Mouse (Mus musculus) hindbrain, embryonic 14.5 days (tissue): ENCODE measurements around the gene Afap1l2. TPM values are rescaled to one million over a fixed set of nuclear protein-coding genes. Genes with fewer than 3 reads are reported as not detected.

Experiments
- ATAC-seq: fragments of 200-750 bp; cut with Nextera tagmentation; 2 replicates; pipeline ENCODE4 v1.8.0; 2017; ENCODE audit warnings: moderate number of reproducible peaks, mild to moderate bottlenecking, moderate TSS enrichment, moderate library complexity; ENCODE audit not compliant: low FRiP score
- DNase-seq: peaks from one replicate; pipeline ENCODE4 v3.0.0-alpha.2; 2015; ENCODE audit warnings: low spot score
- H3K27ac ChIP-seq: fragments of 300-500 bp; sonication (generic); 2 replicates; pipeline ENCODE4 v1.5.1; 2014; ENCODE audit warnings: mild to moderate bottlenecking, moderate library complexity
- H3K27me3 ChIP-seq: fragments of 300-500 bp; sonication (generic); 2 replicates; pipeline ENCODE4 v1.6.1; 2014; ENCODE audit warnings: mild to moderate bottlenecking, low read length, mixed read lengths; ENCODE audit not compliant: control insufficient read depth, insufficient read depth
- H3K36me3 ChIP-seq: fragments of 300-500 bp; sonication (generic); replicated peaks from 2 replicates; pipeline ENCODE4 v1.6.1; 2014; ENCODE audit not compliant: control insufficient read depth, insufficient read depth
- H3K4me1 ChIP-seq: fragments of 300-500 bp; sonication (generic); replicated peaks from 2 replicates; pipeline ENCODE4 v1.6.1; 2014; ENCODE audit warnings: antibody characterized with exemption, low read length, mixed read lengths; ENCODE audit not compliant: control insufficient read depth, insufficient read depth
- H3K4me2 ChIP-seq: fragments of 300-500 bp; sonication (generic); replicated peaks from 2 replicates; pipeline ENCODE4 v1.6.1; 2014; ENCODE audit warnings: mild to moderate bottlenecking, moderate library complexity
- H3K4me3 ChIP-seq: fragments of 300-500 bp; sonication (generic); replicated peaks from 2 replicates; pipeline ENCODE4 v1.5.1; 2014; ENCODE audit warnings: mild to moderate bottlenecking, low read length
- H3K9ac ChIP-seq: fragments of 300-500 bp; sonication (generic); 2 replicates; pipeline ENCODE4 v1.6.1; 2014
- H3K9me3 ChIP-seq: fragments of 300-500 bp; sonication (generic); 2 replicates; pipeline ENCODE4 v1.6.1; 2016; ENCODE audit warnings: low read length; ENCODE audit not compliant: control insufficient read depth
- WGBS: fragments of 180-500 bp; shearing (Covaris S2); extraction: QIAGEN DNeasy Blood & Tissue Kit; methylation state at CpG from one replicate; pipeline ENCODE4 v1.1.7; 2014; 5-methylcytosine and 5-hydroxymethylcytosine counted together
- polyA plus RNA-seq: library from polyadenylated mRNA; unstranded; fragments of >200 nt; fragmentation: Nextera tagmentation; extraction: Ambion mirVana; gene quantifications from 2 replicates; pipeline ENCODE4 v1.2.1, GENCODE M21; 2014

Afap1l2 gene
- polyA plus RNA-seq, 1 experiment from 2014 or later, result 13.7 TPM

DNA sequence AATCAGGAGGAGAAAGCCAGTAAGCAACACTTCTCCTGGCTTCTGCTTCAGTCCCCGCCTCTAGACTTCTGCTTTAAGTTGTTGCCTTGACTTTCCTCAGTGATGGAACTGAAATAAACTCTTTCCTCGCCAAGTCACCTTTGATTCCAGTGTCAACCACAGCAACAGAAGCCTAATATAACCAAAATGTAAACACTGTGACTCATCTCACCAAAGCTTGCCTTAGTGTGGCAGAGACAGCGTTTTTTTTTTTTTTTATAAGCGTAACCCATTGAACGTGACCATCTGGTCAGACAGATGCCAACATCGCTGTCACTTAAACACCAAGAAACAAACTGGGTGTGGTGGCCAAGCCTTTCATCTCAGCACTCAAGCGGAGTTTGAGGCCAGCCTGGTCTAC is 65.8 kb downstream of the Afap1l2 start:
- Histone ChIP-seq H3K36me3 (no peaks in the 10 kb centered on the region), H3K4me2 (no peak overlapping the region), H3K27me3 (no peaks in the 10 kb centered on the region), H3K9ac (no peak overlapping the region), H3K9me3 (no peaks in the 10 kb centered on the region), H3K27ac (no peak overlapping the region), H3K4me1 (no peaks in the 10 kb centered on the region), H3K4me3 (no peak overlapping the region)
- DNase-seq, result no peak
- WGBS, result 89% methylated on average over 7 of the region's 7 CpGs
- ATAC-seq, result no peak

- Histone ChIP-seq H3K9me3 (no peaks in the 10 kb centered on the region), H3K4me2 (no peak overlapping the region), H3K27me3 (no peaks in the 10 kb centered on the region), H3K36me3 (no peaks in the 10 kb centered on the region), H3K4me1 (no peaks in the 10 kb centered on the region), H3K27ac (no peak overlapping the region), H3K4me3 (no peak overlapping the region), H3K9ac (no peak overlapping the region)
- no peak for DNase-seq
- 92% methylated on average over 11 of the region's 11 CpGs for WGBS
- no peak for ATAC-seq
Measured at GRCm38 (mm10) chr19:56940507-56940906, 67.5 kb downstream of the Afap1l2 start.

DNA sequence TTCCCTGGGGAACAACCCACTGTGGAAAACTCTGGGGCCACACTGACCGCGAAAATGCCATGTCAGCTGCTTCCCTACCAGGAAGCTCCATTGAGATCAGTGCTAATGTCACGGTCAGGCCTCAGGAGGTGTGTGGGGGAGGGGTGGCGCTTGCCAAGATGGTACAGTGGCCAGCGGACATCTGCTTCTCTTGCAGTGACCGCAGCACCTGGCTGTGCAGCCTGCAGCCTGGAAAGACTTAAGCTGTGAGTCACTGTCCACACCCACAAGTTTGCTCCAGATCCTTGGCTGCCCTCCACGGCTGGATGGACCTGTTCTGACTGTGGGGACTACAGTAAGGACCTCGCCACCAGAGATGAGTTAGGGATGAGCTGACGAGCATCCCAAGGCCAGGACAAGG is 68.2 kb downstream of the Afap1l2 start:
- no peak for ATAC-seq
- no peaks in the 10 kb centered on the region for H3K4me1 ChIP-seq
- H3K9me3 ChIP-seq, result no peaks in the 10 kb centered on the region
- no peak for DNase-seq
- H3K4me2 ChIP-seq, result no peak overlapping the region
- H3K9ac ChIP-seq, result no peak overlapping the region
- 80% methylated on average over 9 of the region's 9 CpGs for WGBS
- no peak overlapping the region for H3K27ac ChIP-seq
- no peak overlapping the region for H3K4me3 ChIP-seq
- no peaks in the 10 kb centered on the region for H3K27me3 ChIP-seq
- no peaks in the 10 kb centered on the region for H3K36me3 ChIP-seq

- WGBS, result 94% methylated on average over 5 of the region's 5 CpGs
Measured at GRCm38 (mm10) chr19:56937911-56938310, 70.1 kb downstream of the Afap1l2 start.

GRCm38 (mm10) chr19:56936253-56936652 is 71.8 kb downstream of the Afap1l2 start:
- Histone ChIP-seq H3K4me1 (no peaks in the 10 kb centered on the region), H3K4me3 (no peak overlapping the region), H3K27me3 (no peaks in the 10 kb centered on the region), H3K27ac (no peak overlapping the region), H3K9ac (no peak overlapping the region), H3K9me3 (no peaks in the 10 kb centered on the region), H3K36me3 (0 out of 2 replicates have a peak, but pooled peaks cover 3% of the 10 kb centered on the region), H3K4me2 (no peak overlapping the region)
- 94% methylated on average over 8 of the region's 8 CpGs for WGBS
- ATAC-seq, result no peak
- DNase-seq, result no peak

More at GRCm38 (mm10) chr19:56937911-56938310, 70.1 kb downstream of the Afap1l2 start:
- no peak for DNase-seq
- Histone ChIP-seq H3K4me1 (no peaks in the 10 kb centered on the region), H3K36me3 (0 out of 2 replicates have a peak, but pooled peaks cover 3% of the 10 kb centered on the region), H3K9me3 (no peaks in the 10 kb centered on the region), H3K4me2 (no peak overlapping the region), H3K4me3 (no peak overlapping the region), H3K27ac (no peak overlapping the region), H3K27me3 (no peaks in the 10 kb centered on the region), H3K9ac (no peak overlapping the region)
- no peak for ATAC-seq

DNA sequence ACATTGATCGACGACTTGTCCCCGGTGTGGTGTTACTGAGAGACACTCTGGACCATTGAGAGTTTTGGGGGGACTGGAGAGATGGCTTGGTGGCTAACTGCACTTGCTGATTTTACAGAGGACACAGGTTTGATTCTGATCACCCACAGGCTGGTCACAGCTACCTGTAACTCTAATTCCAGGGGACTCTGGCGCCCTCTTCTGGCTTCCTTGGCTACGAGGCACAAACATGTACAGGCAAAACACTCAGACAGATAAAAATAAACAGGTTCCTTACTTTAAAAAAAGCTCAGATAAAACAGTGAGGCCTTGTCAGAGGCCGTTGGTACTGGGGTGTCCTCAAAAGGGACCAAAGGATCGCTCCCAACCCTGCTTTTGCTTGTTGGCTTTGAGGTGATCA is 72.3 kb downstream of the Afap1l2 start:
- H3K27ac ChIP-seq, result no peak overlapping the region
- WGBS, result 89% methylated on average over 7 of the region's 7 CpGs
- no peak overlapping the region for H3K4me2 ChIP-seq
- no peak overlapping the region for H3K4me3 ChIP-seq
- H3K36me3 ChIP-seq, result 0 out of 2 replicates have a peak, but pooled peaks cover 3% of the 10 kb centered on the region
- DNase-seq, result no peak
- H3K27me3 ChIP-seq, result no peaks in the 10 kb centered on the region
- ATAC-seq, result no peak
- no peaks in the 10 kb centered on the region for H3K4me1 ChIP-seq
- H3K9ac ChIP-seq, result no peak overlapping the region
- no peaks in the 10 kb centered on the region for H3K9me3 ChIP-seq

DNA sequence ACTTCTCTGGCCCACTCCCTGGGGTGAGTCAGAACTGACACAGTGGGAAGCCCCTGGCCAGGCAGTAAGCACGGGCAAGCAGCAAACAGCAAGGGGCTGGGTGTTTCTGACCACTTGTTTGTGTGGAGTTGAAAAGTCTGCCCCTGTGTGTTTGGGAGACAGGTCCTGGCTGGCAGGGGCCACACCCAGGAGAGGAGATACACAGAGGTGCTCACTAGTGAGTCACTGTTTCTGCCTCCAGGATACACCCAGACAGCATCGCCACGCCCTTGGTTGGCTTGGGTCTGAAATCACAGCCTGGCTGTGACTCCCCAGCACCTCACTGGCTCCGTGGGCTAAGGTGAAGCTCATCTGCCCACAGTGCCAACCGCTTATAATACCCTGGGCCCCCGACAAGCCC is 72.9 kb downstream of the Afap1l2 start:
- DNase-seq (no peak), ATAC-seq (no peak)
- WGBS, result 90% methylated on average over 6 of the region's 6 CpGs
- Histone ChIP-seq H3K9ac (no peak overlapping the region), H3K27ac (no peak overlapping the region), H3K9me3 (no peaks in the 10 kb centered on the region), H3K4me2 (no peak overlapping the region), H3K36me3 (0 out of 2 replicates have a peak, but pooled peaks cover 3% of the 10 kb centered on the region), H3K4me3 (no peak overlapping the region), H3K27me3 (no peaks in the 10 kb centered on the region), H3K4me1 (no peaks in the 10 kb centered on the region)

GRCm38 (mm10) chr19:56933800-56934199 is 74.2 kb downstream of the Afap1l2 start:
- ATAC-seq (no peak), DNase-seq (no peak)
- H3K4me2 ChIP-seq, result no peak overlapping the region
- no peak overlapping the region for H3K27ac ChIP-seq
- H3K9ac ChIP-seq, result no peak overlapping the region
- 0 out of 2 replicates have a peak, but pooled peaks cover 3% of the 10 kb centered on the region for H3K36me3 ChIP-seq
- no peaks in the 10 kb centered on the region for H3K4me1 ChIP-seq
- no peaks in the 10 kb centered on the region for H3K9me3 ChIP-seq
- WGBS, result 85% methylated on average over 3 of the region's 3 CpGs
- no peak overlapping the region for H3K4me3 ChIP-seq
- no peaks in the 10 kb centered on the region for H3K27me3 ChIP-seq

DNA sequence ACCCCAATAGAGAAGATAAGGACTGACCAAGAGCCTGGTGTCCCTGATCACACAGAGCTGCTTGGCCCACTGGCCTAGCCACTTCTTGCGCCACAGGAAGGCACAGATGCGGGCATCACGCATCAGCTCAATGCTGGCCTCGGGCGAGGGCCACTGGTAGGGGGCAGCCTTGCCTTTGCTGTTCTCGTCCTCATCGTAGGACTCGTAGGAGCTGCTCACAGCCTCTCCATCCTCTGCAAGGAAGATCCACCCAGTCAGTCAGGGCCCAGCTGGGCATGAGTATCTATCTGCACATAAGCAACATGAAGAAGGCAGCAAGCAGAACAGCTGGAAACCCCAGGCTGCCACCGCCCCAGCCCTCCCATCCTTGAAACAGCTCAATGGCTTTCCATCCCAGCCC is 78.0 kb downstream of the Afap1l2 start:
- Histone ChIP-seq H3K27me3 (no peaks in the 10 kb centered on the region), H3K27ac (no peak overlapping the region), H3K4me2 (no peak overlapping the region), H3K9me3 (no peaks in the 10 kb centered on the region), H3K4me3 (no peak overlapping the region), H3K4me1 (no peaks in the 10 kb centered on the region), H3K9ac (no peak overlapping the region), H3K36me3 (0 out of 2 replicates have a peak, but pooled peaks cover 3% of the 10 kb centered on the region)
- no peak for ATAC-seq
- DNase-seq, result no peak
- WGBS, result 85% methylated on average over 9 of the region's 9 CpGs

DNA sequence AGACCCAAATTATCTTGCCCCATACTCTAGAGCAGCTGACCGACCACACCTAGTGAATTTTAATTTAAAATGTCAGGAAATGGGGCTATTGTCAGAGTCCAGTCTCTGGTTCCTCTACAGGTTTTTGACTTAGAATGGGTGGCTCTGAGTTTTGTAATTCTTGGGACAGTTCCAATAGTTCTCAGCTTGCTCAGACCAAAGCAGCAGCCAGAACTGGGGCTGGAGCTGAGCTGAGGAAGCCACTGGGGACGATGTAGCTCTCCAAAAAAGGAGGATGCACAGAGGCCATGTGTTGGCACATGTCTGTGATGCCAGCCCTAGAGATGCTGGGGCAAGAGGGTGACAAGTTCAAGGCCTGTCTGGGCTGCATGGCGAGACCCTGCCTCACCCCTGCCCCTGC is 78.6 kb downstream of the Afap1l2 start:
- no peaks in the 10 kb centered on the region for H3K4me1 ChIP-seq
- no peaks in the 10 kb centered on the region for H3K27me3 ChIP-seq
- H3K9ac ChIP-seq, result no peak overlapping the region
- no peaks in the 10 kb centered on the region for H3K9me3 ChIP-seq
- no peak for ATAC-seq
- no peak overlapping the region for H3K4me2 ChIP-seq
- 85% methylated on average over 3 of the region's 3 CpGs for WGBS
- no peak for DNase-seq
- H3K27ac ChIP-seq, result no peak overlapping the region
- no peak overlapping the region for H3K4me3 ChIP-seq
- 0 out of 2 replicates have a peak, but pooled peaks cover 3% of the 10 kb centered on the region for H3K36me3 ChIP-seq
